Mouse (Mus musculus): ENCODE data around the gene Rxrg. TPM values are rescaled to one million over a fixed set of nuclear protein-coding genes. Genes with fewer than 3 reads are reported as not detected.

The Rxrg gene
- polyA plus RNA-seq, 1 experiment from 2014 or later, result 0.37 TPM

DNA sequence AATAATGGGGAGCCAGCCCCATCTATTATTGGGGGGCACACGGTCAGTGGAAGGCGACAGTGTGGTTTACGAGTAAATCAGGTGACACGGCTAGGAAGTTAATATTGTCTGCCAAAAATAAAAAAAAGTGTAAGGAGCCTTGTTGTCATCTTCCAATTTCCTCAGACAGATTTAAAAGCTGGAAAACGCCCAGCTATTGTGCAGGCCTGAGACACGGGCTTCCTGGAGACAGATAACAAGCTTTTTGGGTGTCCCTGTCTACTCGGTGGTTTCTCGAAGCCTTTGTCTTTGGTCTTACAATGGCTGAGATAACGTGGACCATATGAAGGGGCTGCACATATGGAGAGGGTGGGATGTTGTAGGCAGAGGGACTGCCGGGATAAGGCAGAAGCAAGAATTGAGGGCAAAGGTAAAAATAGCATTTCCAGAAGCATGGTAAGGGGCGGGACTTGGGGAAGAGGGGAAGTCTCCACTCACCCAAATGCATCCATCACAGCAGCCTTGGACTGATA lies 51.0 kb downstream of the Rxrg start:
- 56% methylated on average over 11 of the region's 11 CpGs for WGBS
- Histone ChIP-seq H3K4me3 (no peak overlapping the region), H3K27ac (no peak overlapping the region)

DNA sequence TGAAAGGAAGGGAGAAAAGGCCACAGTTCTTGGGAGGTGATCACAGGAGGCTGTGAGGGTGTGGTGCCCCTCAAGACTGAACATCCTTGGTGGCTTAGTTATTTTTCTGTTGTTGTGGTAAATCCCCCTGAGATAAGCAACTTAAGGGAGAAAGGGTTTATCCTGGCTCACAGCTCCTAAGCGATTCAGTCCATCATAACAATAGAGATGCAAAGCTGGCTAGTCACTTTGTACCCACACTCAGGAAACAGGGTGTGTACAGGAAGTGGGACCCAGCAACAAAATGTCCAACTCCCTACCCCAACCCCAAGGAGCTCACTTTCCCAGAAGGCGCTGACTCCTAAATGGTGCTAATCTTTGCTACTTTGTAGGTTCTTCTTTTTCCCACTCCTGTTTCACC lies 54.2 kb downstream of the Rxrg start:
- H3K27me3 ChIP-seq, result peaks cover 7% of the 10 kb centered on the region; the same call in 1 of the 2 replicates
- H3K4me1 ChIP-seq, result no peaks in the 10 kb centered on the region
- H3K27ac ChIP-seq, result no peak overlapping the region
- no peaks in the 10 kb centered on the region for H3K36me3 ChIP-seq
- WGBS, result 81% methylated on average over 2 of the region's 2 CpGs
- no peaks in the 10 kb centered on the region for H3K9me3 ChIP-seq
- no peak for ATAC-seq (ENCODE audit: borderline replicate concordance, extremely low read depth, low FRiP score, low TSS enrichment)
- no peak overlapping the region for H3K9ac ChIP-seq
- H3K4me2 ChIP-seq, result no peak overlapping the region
- no peak overlapping the region for H3K4me3 ChIP-seq

More for the DNA sequence above, 51.0 kb downstream of the Rxrg start:
- Histone ChIP-seq H3K4me1 (0 out of 2 replicates have a peak, but pooled peaks cover 3% of the 10 kb centered on the region), H3K4me2 (no peak overlapping the region), H3K36me3 (no peaks in the 10 kb centered on the region), H3K9me3 (no peaks in the 10 kb centered on the region), H3K27me3 (peaks cover 7% of the 10 kb centered on the region; the same call in 1 of the 2 replicates), H3K9ac (no peak overlapping the region)
- no peak for ATAC-seq (ENCODE audit: borderline replicate concordance, extremely low read depth, low FRiP score, low TSS enrichment)

DNA sequence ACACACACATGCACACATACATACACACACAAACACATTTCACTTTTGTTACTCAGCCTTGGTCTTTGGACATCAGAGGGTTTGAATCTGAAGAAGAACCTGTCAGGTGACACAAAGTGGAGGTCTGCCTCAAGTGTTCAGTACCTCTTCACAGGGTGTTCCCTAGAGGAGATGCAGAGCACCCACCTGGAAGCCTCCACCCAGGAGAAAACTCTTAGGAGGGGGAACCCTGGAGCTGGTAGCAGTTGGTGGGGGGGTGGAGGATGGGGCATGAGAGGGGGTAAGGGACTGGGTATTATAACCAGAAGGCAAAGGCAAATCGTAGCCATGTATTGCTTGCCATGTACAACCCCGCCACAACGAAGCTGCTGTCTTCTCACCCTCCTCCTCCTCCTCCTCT lies 60.9 kb downstream of the Rxrg start:
- H3K27me3 ChIP-seq, result peaks cover 65% of the 10 kb centered on the region
- no peak overlapping the region for H3K9ac ChIP-seq
- no peak overlapping the region for H3K4me2 ChIP-seq
- ATAC-seq (ENCODE audit: borderline replicate concordance, extremely low read depth, low FRiP score, low TSS enrichment), result no peak
- H3K9me3 ChIP-seq, result no peaks in the 10 kb centered on the region
- peaks cover 13% of the 10 kb centered on the region for H3K4me1 ChIP-seq
- H3K36me3 ChIP-seq, result no peaks in the 10 kb centered on the region
- WGBS, result 74% methylated on average over 3 of the region's 3 CpGs
- H3K27ac ChIP-seq, result no peak overlapping the region
- no peak overlapping the region for H3K4me3 ChIP-seq

DNA sequence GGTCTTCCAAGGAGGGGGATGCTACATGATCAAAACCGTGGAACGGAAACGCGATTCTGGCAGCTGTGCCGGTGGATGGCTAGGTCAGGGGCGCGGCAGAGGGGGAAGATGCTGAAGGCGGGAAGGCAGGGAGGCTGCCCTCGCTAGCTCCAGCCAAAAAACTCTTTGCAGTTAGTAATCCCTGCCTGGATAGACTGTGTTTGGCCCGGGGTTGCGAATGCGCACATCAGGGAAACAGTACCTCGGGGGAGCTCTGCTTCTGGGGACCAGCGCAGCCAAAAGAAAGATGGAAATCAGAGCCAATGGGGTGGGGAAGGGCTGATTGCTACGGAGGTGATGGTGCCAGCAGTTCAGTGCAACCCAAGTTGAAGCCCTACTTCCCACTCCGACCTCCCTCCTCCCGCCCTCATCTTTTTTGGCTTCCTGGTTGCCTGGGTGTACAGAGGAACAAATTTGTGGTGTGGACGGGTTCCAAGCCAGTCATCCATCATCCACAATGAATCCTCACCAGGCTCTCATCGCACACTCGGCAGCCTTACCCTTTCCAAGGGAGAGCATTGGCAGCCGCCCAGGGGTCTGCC lies 62.4 kb downstream of the Rxrg start:
- Histone ChIP-seq H3K9ac (no peak overlapping the region), H3K27me3 (peaks cover 66% of the 10 kb centered on the region), H3K4me3 (peak overlapping the region; percentile 11), H3K4me1 (peaks cover 13% of the 10 kb centered on the region), H3K27ac (no peak overlapping the region), H3K36me3 (no peaks in the 10 kb centered on the region), H3K4me2 (peak overlapping the region; percentile 51), H3K9me3 (no peaks in the 10 kb centered on the region)
- 2% methylated on average over 21 of the region's 21 CpGs for WGBS
- peak; percentile 43; the same call in 1 of the 2 replicates for ATAC-seq (ENCODE audit: borderline replicate concordance, extremely low read depth, low FRiP score, low TSS enrichment)

DNA sequence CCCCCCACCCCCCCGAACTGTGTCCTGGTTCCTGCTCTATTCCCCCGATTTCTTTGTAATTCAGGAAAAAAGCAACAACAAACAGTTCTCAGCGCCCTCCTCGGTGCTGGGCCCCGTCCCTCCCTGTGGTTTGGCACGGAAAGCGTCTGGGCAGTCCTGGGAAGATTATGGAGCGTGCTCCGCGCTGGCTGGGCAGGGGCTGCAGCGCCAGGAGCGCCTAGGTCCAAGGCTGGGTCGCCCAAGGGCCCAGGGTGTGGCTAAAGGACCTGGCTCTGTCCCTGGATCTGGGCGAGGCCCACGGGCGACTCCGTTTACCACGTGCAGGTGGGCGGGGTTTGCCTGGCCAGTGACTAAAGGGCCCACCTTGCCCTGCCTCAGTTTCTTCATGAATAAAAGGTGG lies 62.9 kb downstream of the Rxrg start:
- H3K4me3 ChIP-seq, result peak overlapping the region; percentile 11
- no peak overlapping the region for H3K9ac ChIP-seq
- ATAC-seq (ENCODE audit: borderline replicate concordance, extremely low read depth, low FRiP score, low TSS enrichment), result peak; percentile 56; the same call in 1 of the 2 replicates
- H3K27ac ChIP-seq, result no peak overlapping the region
- H3K4me2 ChIP-seq, result peak overlapping the region; percentile 51
- no peaks in the 10 kb centered on the region for H3K9me3 ChIP-seq
- H3K27me3 ChIP-seq, result peaks cover 66% of the 10 kb centered on the region
- H3K36me3 ChIP-seq, result no peaks in the 10 kb centered on the region
- H3K4me1 ChIP-seq, result peaks cover 13% of the 10 kb centered on the region
- WGBS, result 2% methylated on average over 19 of the region's 19 CpGs

DNA sequence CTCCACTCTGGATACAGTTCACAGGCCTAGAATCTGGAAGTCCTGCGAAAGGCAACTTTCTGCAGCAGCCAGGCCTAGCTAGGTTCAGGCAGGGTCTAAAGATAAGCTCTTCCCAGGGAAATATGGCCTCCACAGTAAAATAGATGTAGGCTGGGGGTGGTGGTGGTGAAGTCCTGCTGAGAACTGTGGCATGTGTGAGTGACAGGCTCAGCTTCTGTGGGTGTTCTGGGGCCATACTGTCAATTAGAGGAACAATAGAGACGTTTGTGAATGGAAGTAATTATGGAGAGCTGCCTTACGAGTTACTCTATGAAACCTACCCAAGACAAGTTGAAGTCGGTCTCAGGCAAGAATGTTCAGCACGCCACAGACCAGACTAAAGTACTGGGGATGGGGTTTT lies 65.0 kb downstream of the Rxrg start:
- Histone ChIP-seq H3K27ac (no peak overlapping the region), H3K27me3 (peaks cover 55% of the 10 kb centered on the region), H3K36me3 (no peaks in the 10 kb centered on the region), H3K4me2 (no peak overlapping the region), H3K4me3 (no peak overlapping the region), H3K9ac (no peak overlapping the region), H3K9me3 (no peaks in the 10 kb centered on the region), H3K4me1 (peaks cover 13% of the 10 kb centered on the region)
- ATAC-seq (ENCODE audit: borderline replicate concordance, extremely low read depth, low FRiP score, low TSS enrichment), result no peak
- WGBS, result 78% methylated on average over 5 of the region's 5 CpGs

DNA sequence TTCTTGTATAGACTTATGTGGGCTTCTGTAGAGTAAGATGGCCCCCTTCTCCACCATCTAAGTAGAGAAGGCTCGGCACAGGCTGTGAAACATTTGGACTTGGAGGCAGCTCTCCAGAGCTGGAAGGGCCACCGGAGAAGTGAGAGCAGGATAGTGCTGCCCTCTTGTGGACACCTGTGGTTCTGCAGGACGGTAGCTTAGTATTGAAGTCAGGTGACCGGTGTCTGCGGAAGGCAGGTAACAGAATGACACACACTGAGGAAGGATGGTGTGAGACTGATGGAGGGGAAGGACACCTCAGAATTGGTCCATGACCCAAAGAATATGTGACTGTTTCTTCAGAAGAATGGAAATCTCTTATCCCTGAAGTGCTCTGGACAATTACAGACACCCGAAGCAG lies 71.6 kb downstream of the Rxrg start:
- WGBS, result 29% methylated on average over 6 of the region's 6 CpGs
- H3K36me3 ChIP-seq, result no peaks in the 10 kb centered on the region
- ATAC-seq (ENCODE audit: borderline replicate concordance, extremely low read depth, low FRiP score, low TSS enrichment), result no peak; the same call in 1 of the 2 replicates

DNA sequence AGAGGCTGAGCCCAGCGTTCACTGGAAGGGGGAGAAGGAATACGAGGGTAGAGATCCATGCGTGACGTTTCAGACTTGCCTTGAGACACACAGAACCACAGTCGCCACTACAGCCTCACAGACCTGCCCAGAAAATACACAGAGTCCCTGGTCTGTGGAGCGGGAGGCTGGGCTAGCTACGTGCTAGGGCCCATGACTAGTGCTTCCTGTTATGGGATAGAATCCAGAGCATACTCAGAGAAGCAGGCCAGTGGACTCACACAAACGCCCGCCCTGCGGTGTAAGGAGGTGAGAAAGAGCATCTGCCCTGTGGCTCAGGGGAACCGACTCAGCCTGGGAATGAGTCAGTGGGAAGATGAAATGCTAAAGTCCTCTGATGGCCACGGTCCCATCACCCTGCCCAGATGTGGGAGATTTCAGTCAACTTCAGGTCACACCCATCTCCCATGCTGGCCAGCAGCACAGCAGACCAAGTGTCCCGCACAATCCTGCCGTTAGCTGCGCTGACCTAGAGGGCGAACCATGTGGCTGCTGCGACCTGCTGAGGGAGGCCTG lies 74.3 kb downstream of the Rxrg start:
- no peak overlapping the region for H3K4me2 ChIP-seq
- no peaks in the 10 kb centered on the region for H3K36me3 ChIP-seq
- H3K4me1 ChIP-seq, result no peaks in the 10 kb centered on the region
- H3K27me3 ChIP-seq, result peaks cover 47% of the 10 kb centered on the region
- no peaks in the 10 kb centered on the region for H3K9me3 ChIP-seq
- H3K4me3 ChIP-seq, result no peak overlapping the region
- ATAC-seq (ENCODE audit: borderline replicate concordance, extremely low read depth, low FRiP score, low TSS enrichment), result no peak
- no peak overlapping the region for H3K27ac ChIP-seq
- 11% methylated on average over 17 of the region's 17 CpGs for WGBS
- no peak overlapping the region for H3K9ac ChIP-seq

More for the DNA sequence above, 71.6 kb downstream of the Rxrg start:
- Histone ChIP-seq H3K9ac (no peak overlapping the region), H3K9me3 (no peaks in the 10 kb centered on the region), H3K4me3 (no peak overlapping the region), H3K4me1 (no peaks in the 10 kb centered on the region), H3K27me3 (peaks cover 40% of the 10 kb centered on the region), H3K27ac (no peak overlapping the region), H3K4me2 (no peak overlapping the region)

DNA sequence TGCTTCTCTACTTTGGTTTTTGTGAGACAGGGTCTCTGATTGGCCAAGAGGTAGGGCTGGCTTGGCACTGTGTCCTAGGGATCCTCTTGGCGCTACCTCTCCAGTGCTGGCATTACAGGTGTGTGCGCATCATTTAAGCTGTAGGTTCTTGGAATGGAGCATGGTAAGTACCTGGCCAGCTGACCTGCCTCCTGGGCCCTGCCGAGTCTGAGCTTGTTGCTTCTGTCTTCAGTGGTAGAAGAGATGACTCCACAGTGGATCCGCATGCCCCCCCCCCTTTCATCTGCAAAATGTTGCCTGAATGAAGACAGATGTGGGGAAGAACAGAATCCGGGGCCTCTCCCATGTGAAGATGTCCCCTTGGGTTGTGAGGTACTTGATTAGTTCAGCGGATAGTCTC lies 80.9 kb downstream of the Rxrg start:
- Histone ChIP-seq H3K27me3 (peaks cover 16% of the 10 kb centered on the region; the same call in 1 of the 2 replicates), H3K9me3 (no peaks in the 10 kb centered on the region), H3K27ac (no peak overlapping the region), H3K36me3 (no peaks in the 10 kb centered on the region), H3K4me2 (no peak overlapping the region), H3K9ac (no peak overlapping the region), H3K4me1 (no peaks in the 10 kb centered on the region), H3K4me3 (no peak overlapping the region)
- WGBS, result 87% methylated on average over 6 of the region's 6 CpGs
- no peak for ATAC-seq (ENCODE audit: borderline replicate concordance, extremely low read depth, low FRiP score, low TSS enrichment)

DNA sequence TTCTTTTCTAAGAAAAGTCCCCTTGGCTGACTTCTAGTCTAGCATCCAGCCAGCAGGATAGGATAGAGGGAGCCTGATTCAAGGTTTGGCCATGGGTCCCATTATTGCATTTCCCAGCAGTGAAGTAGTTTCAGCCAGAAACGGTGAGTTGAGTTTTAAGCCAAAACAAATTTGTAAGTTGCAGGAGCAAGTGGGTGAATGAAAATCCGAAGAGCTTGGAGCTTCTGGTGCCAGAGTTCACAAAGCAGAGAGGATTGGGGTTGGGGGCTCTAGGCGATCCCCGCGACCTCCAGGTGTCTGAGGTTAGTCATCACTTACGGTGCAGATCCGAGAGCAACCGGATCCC lies 89.8 kb downstream of the Rxrg start:
- Histone ChIP-seq H3K4me2 (peak overlapping the region; percentile 94), H3K27me3 (peaks cover 79% of the 10 kb centered on the region), H3K4me1 (peaks cover 21% of the 10 kb centered on the region), H3K36me3 (no peaks in the 10 kb centered on the region), H3K9ac (no peak overlapping the region), H3K4me3 (peak overlapping the region; percentile 49), H3K9me3 (no peaks in the 10 kb centered on the region), H3K27ac (no peak overlapping the region)
- no peak for ATAC-seq (ENCODE audit: borderline replicate concordance, extremely low read depth, low FRiP score, low TSS enrichment)
- under 1% methylated on average over 8 of the region's 8 CpGs for WGBS

DNA sequence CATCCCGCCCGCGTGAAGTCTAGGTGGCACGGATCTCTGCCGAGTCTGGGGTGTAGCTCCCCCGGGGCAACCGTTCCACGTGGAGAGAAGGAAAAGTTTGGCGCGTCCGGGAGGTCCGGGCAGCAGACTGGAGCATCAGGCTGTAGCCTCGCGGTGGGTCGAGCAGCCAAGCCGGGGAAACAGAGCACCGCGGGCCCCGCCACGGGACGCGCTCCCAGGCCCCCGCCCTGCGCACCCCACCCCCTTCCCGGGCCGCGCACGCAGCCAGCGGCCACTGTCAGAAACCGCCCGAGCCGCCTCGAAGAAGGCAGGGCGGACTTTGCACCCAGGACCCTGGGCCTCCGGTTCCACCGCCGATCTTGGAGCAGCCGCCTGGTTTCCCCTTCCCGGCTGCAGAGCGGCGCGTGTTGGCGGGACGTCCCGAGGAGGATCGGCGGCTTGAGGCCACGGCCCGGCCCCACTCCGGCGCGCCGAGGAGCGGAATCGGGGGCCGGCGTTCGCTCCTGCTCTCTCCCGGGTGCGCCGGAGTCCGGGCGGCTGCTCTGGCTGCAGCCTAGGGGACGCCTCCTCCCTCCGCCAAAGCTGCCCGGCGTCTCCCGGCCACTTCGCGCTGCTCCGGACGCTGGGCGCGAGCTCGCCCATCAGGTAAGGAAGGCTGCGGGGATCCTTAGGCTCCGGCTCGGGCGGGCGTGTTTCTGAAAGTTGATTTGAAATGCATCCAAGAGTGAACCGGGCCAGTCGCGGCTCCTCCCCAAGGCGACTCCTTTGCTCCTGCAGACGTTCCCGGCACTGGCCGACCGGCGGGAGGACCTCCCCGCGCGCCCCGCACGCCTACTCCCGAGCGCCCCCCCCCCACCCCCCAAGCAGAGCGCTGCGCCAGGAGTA lies 90.4 kb downstream of the Rxrg start:
- no peaks in the 10 kb centered on the region for H3K36me3 ChIP-seq
- peaks cover 21% of the 10 kb centered on the region for H3K4me1 ChIP-seq
- WGBS, result under 1% methylated on average over 89 of the region's 98 CpGs
- H3K27ac ChIP-seq, result no peak overlapping the region
- peak; percentile 81 for ATAC-seq (ENCODE audit: borderline replicate concordance, extremely low read depth, low FRiP score, low TSS enrichment)
- H3K4me3 ChIP-seq, result peak overlapping the region; percentile 49
- peak overlapping the region; percentile 31; the same call in 1 of the 2 replicates for H3K9ac ChIP-seq
- peak overlapping the region; percentile 94 for H3K4me2 ChIP-seq
- H3K9me3 ChIP-seq, result no peaks in the 10 kb centered on the region
- H3K27me3 ChIP-seq, result peaks cover 84% of the 10 kb centered on the region

DNA sequence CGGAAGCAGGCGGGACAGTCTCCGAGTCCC lies 90.9 kb downstream of the Rxrg start, which contains the start of gene Lmx1a:
Gene Lmx1a, plus strand, starts transcription at position 6 of the 30 bp plus-strand sequence.
- H3K27ac ChIP-seq, result no peak within 1 kb of the TSS
- peak within 1 kb of the TSS; percentile 49 for H3K4me3 ChIP-seq
- peak within 1 kb of the TSS; percentile 31; the same call in 1 of the 2 replicates for H3K9ac ChIP-seq
- ATAC-seq (ENCODE audit: borderline replicate concordance, extremely low read depth, low FRiP score, low TSS enrichment), result no peak
- peak within 1 kb of the TSS; percentile 94 for H3K4me2 ChIP-seq
- no peaks in the 10 kb centered on the region for H3K36me3 ChIP-seq
- WGBS, result 0% methylated on average over 3 of the region's 3 CpGs
- H3K27me3 ChIP-seq, result peaks cover 86% of the 10 kb centered on the region
- peaks cover 21% of the 10 kb centered on the region for H3K4me1 ChIP-seq
- no peaks in the 10 kb centered on the region for H3K9me3 ChIP-seq

All from lung, embryonic 15.5 days (tissue).